Mouse (Mus musculus) megakaryocyte, embryonic 14.5 days (primary cell): ENCODE results near the gene Fip1l1.

ENCODE experiments used
- FLI1 ChIP-seq: IDR thresholded peaks from 2 replicates; pipeline ENCODE4 v1.6.1; 2012; ENCODE audit warnings: low read length, inconsistent platforms, mixed read lengths
- GATA1 ChIP-seq: IDR thresholded peaks from 3 replicates; pipeline ENCODE4 v1.6.1; 2012; ENCODE audit warnings: mixed read lengths, low read length, inconsistent platforms, borderline replicate concordance

DNA sequence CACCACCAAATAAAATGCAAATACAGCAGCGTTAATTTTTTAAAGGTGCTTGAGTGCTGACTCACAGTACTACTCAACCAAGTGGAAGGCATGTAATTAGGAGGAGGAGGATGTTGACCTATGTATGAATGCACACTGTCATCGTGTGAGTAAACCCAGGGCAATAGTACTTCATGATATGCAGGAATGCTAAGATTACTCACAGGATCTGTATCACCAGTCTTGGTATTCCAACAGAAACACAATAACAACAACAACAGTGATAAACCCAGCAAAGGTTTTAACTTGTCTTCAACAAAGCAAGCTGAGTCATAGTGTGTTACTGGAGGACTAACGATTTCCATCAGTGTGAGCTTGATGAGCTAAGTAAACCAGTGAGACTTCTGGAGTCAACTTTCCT, 42.5 kb upstream of the Fip1l1 start:
- no peak for TF ChIP-seq GATA1
- TF ChIP-seq FLI1 = no peak
